In the genomic region with DNA sequence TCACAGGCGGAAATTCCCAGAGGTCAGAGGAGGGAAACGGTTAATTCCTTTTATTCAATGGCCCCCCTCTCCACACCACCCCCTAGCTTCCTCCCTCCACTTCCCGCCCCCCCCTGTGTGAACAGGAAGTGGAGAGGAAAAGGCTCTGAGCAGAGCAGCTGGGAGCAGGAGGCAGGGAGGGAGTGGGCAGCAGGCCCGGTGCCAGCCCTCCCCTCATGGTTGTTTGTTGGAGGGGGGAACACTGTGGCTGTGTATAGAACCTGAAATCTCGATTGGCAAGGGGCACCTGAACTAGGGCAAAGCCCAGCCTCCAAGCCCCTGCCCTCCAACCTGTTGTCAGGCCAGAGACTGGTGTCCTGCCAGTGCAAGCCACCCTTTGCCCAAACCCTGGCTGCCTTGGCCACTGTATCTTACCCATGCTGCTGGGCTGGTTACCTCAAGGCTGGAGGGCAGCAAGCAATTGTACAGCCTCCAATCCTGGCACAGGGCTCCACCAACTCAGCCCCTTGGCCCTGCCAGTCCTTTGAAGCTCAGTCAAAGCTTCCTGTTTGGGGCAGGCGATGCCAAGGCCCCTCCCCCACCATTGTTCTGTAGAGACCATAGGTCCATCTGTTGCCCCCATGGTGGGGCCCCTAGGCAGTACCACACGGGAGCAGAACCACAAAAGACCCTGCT, we compare ENCODE assay signal across 9 mouse cellular contexts. TPM values are rescaled to one million over a fixed set of nuclear protein-coding genes. Genes with fewer than 3 reads are reported as not detected.
DNase-seq lines count a peak whose midpoint lies in the region; ATAC-seq and TF ChIP-seq lines count a peak whose summit lies in the region.
"Had no signal": no experiment of that assay in that cellular context is flagged by ENCODE, and none has a peak within 500 bp of the region (broad histone marks: within the 10 kb centered on the region; RNA-seq: fewer than 3 reads in every experiment).

No protein-coding gene starts in this region.

- intact Hi-C loops in gastrocnemius, postnatal 14 days (cut with DNase I; ENCODE audit: low total_unique reads), result loop anchor here (5.0 kb wide), 1 partner anchor 36 kb away; no protein-coding TSS in a partner anchor

- TF ChIP-seq POLR2A in lung, adult 2 months (IDR thresholded peaks at IDR 0.05; ENCODE audit: borderline replicate concordance, extremely low read depth, low read depth, low read length), result peak; percentile 29; the same call in 1 of the 2 replicates

- H3K27ac ChIP-seq in intestine, postnatal 0 days (ENCODE audit: low read depth, low read length), result peak overlapping the region; percentile 15; the same call in 1 of the 2 replicates
- H3K27ac ChIP-seq in stomach, embryonic 15.5 days, result peak overlapping the region; percentile 80

- 0 out of 2 replicates have a peak overlapping the region, but pooled peaks have one; percentile 1 for H3K4me3 ChIP-seq in intestine, postnatal 0 days (ENCODE audit: low read depth, low read length)
- H3K4me3 ChIP-seq in lung, adult 2 months (replicated peaks; ENCODE audit: extremely low read depth, low read depth, low read length), result peak overlapping the region; percentile 48
- H3K4me3 ChIP-seq in stomach, embryonic 15.5 days (replicated peaks), result no peak overlapping the region
- H3K4me3 ChIP-seq: myocyte had no signal

- H3K9ac ChIP-seq in intestine, postnatal 0 days (ENCODE audit: low read depth, low read length), result no peak overlapping the region
- H3K9ac ChIP-seq in stomach, embryonic 15.5 days, result no peak overlapping the region

- no peak for ATAC-seq in intestine, postnatal 0 days
- ATAC-seq in stomach, embryonic 15.5 days (ENCODE audit: insufficient read depth, low FRiP score, low read depth), result no peak

- TF ChIP-seq CTCF in intestine, postnatal 0 days (IDR thresholded peaks at IDR 0.05; ENCODE audit: low read depth), result no peak
- TF ChIP-seq CTCF in lung, adult 2 months (IDR thresholded peaks at IDR 0.05; ENCODE audit: insufficient read depth, low read length), result no peak

- peak overlapping the region; percentile 57; the same call in 1 of the 2 replicates for H3K4me2 ChIP-seq in intestine, postnatal 0 days (replicated peaks; ENCODE audit: low read depth)
- peak overlapping the region; percentile 44; the same call in 1 of the 2 replicates for H3K4me2 ChIP-seq in stomach, embryonic 15.5 days

- peak; percentile 38 for DNase-seq in right cerebral cortex, postnatal 4 days
- no peak for DNase-seq in right cerebral cortex, adult 2 months (ENCODE audit: low spot score in 2 of 2)
- DNase-seq in heart, adult 18-20 months, result peak; percentile 61 to 82
- no peak for DNase-seq in lung, adult 2 months
- no peak for DNase-seq in natural killer cell, adult 2 months (ENCODE audit: low spot score in 2 of 2)
- DNase-seq in gastrocnemius, postnatal 14 days, result no peak

- H3K9me3 ChIP-seq in intestine, postnatal 0 days (ENCODE audit: control insufficient read depth), result no peaks in the 10 kb centered on the region
- H3K9me3 ChIP-seq in stomach, embryonic 15.5 days, result no peaks in the 10 kb centered on the region

- H3K27me3 ChIP-seq in intestine, postnatal 0 days (replicated peaks; ENCODE audit: control insufficient read depth, insufficient read depth, low read length), result no peaks in the 10 kb centered on the region
- no peaks in the 10 kb centered on the region for H3K27me3 ChIP-seq in stomach, embryonic 15.5 days (replicated peaks)

- 0 out of 2 replicates have a peak, but pooled peaks cover 3% of the 10 kb centered on the region for H3K4me1 ChIP-seq in intestine, postnatal 0 days (replicated peaks; ENCODE audit: control insufficient read depth, insufficient read depth, low read length)
- peaks cover 14% of the 10 kb centered on the region for H3K4me1 ChIP-seq in lung, adult 2 months (ENCODE audit: control insufficient read depth, insufficient read depth, low read length)
- H3K4me1 ChIP-seq in stomach, embryonic 15.5 days, result peaks cover 36% of the 10 kb centered on the region

- WGBS in intestine, postnatal 0 days, result 40% methylated on average over 7 of the region's 7 CpGs
- 24% methylated on average over 7 of the region's 7 CpGs for WGBS in lung, adult 2 months
- 43% methylated on average over 7 of the region's 7 CpGs for WGBS in stomach, embryonic 15.5 days

- peaks cover 31% of the 10 kb centered on the region for H3K36me3 ChIP-seq in intestine, postnatal 0 days (ENCODE audit: control insufficient read depth, insufficient read depth)
- peaks cover 22% of the 10 kb centered on the region for H3K36me3 ChIP-seq in stomach, embryonic 15.5 days

RNA-seq across cellular contexts. Expression of gene Vps18, which starts 12.4 kb away (rescaled TPM):
- 10 to 100 TPM; 13.2 to 13.5 TPM for total RNA-seq in heart, adult 18-20 months (2021)
- 21.8 and 24.3 TPM in 2 replicates for polyA plus RNA-seq in intestine, postnatal 0 days (2015; fragmentation: Nextera tagmentation; extraction: Ambion mirVana)
- 24.1 and 25.9 TPM in 2 replicates for polyA plus RNA-seq in lung, adult 2 months (2012; rRNA removed)
- 16.4 and 18.0 TPM in 2 replicates for polyA plus RNA-seq in stomach, embryonic 15.5 days (2015; fragmentation: Nextera tagmentation; extraction: Ambion mirVana)
- total RNA-seq in gastrocnemius, postnatal 14 days (2021), result 1 to 10 TPM; 8.3 to 8.9 TPM

RNA-seq across cellular contexts. Expression of gene Dll4, which starts 24.6 kb away (rescaled TPM):
- 10 to 100 TPM; 13.3 to 19.6 TPM for total RNA-seq in heart, adult 18-20 months (2021)
- 3.7 and 4.1 TPM in 2 replicates for polyA plus RNA-seq in intestine, postnatal 0 days (2015; fragmentation: Nextera tagmentation; extraction: Ambion mirVana)
- 114 TPM in 2 replicates for polyA plus RNA-seq in lung, adult 2 months (2012; rRNA removed)
- 7.0 and 8.7 TPM in 2 replicates for polyA plus RNA-seq in stomach, embryonic 15.5 days (2015; fragmentation: Nextera tagmentation; extraction: Ambion mirVana)
- 10 to 100 TPM; 10.4 to 12.9 TPM for total RNA-seq in gastrocnemius, postnatal 14 days (2021)
- polyA plus RNA-seq: myocyte had no signal

RNA-seq across cellular contexts. Expression of gene Rhov, which starts 29.9 kb away (rescaled TPM):
- total RNA-seq in heart, adult 18-20 months (2021), result not detected
- 1.3 TPM in 2 replicates for polyA plus RNA-seq in intestine, postnatal 0 days (2015; fragmentation: Nextera tagmentation; extraction: Ambion mirVana)
- polyA plus RNA-seq in lung, adult 2 months (2012; rRNA removed), result 1.6 and 3.0 TPM in 2 replicates
- polyA plus RNA-seq in stomach, embryonic 15.5 days (2015; fragmentation: Nextera tagmentation; extraction: Ambion mirVana), result 27.1 and 28.4 TPM in 2 replicates
- not detected for total RNA-seq in gastrocnemius, postnatal 14 days (2021)

RNA-seq across cellular contexts. Expression of gene Chac1, which starts 50.1 kb away (rescaled TPM):
- total RNA-seq in heart, adult 18-20 months (2021), result 1 to 10 TPM; 4.0 to 7.0 TPM
- 1.1 and 1.4 TPM in 2 replicates for polyA plus RNA-seq in intestine, postnatal 0 days (2015; fragmentation: Nextera tagmentation; extraction: Ambion mirVana)
- 9.2 and 10.7 TPM in 2 replicates for polyA plus RNA-seq in lung, adult 2 months (2012; rRNA removed)
- 1.6 TPM in 2 replicates for polyA plus RNA-seq in stomach, embryonic 15.5 days (2015; fragmentation: Nextera tagmentation; extraction: Ambion mirVana)
- total RNA-seq in gastrocnemius, postnatal 14 days (2021), result 10 to 100 TPM; 10.5 to 47.4 TPM

Comparison
In these comparisons a context has a peak if more than half of its experiments do, and no peak if none do; other contexts are left out.
1. DNase-seq: peak in right cerebral cortex, postnatal 4 days (single experiment) and heart, adult 18-20 months (2 of 2); none in right cerebral cortex, adult 2 months (0 of 2), lung, adult 2 months (single experiment), natural killer cell, adult 2 months (0 of 2) and gastrocnemius, postnatal 14 days (single experiment).
2. RNA of gene Dll4, which starts 24.6 kb away (polyA plus RNA-seq): 114 TPM in lung, adult 2 months; 7.0 to 8.7 TPM in stomach, embryonic 15.5 days and 3.7 to 4.1 TPM in intestine, postnatal 0 days; every median in the first group is over 10 times any median in the second.